Mouse (Mus musculus) E14TG2a.4 (cell line): ENCODE measurements around the gene Pdlim1.

ENCODE experiments used
- CTCF ChIP-seq: conservative IDR thresholded peaks from 2 replicates; pipeline ENCODE4 v1.5.1; 2014; ENCODE audit warnings: low read length
- POU5F1 ChIP-seq: IDR thresholded peaks from 2 replicates; pipeline ENCODE4 v1.6.1; 2014; ENCODE audit warnings: low read length, borderline replicate concordance

DNA sequence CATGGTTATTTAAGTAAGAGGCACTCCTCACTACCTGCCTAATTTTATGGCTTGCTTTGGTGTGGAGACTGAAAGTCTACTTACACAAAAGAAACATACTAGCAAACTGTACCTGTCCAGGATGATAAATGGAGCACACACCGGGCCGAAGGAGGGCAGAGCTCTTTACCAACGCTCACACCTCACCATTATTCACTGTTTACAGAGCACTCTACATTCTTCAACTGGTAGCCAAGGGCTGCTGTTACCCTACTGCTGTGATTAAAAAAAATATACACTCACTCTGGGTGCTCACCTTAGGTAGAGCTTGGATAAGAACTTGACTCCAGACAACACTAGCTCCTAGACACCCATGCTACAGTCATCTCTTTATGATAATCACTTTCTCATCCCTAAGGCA is 3.1 kb downstream of the Pdlim1 start:
- TF ChIP-seq CTCF (no peak), POU5F1 (no peak)
